Mouse (Mus musculus) ES-E14 (cell line): ENCODE measurements around the gene Hdac5. TPM values are rescaled to one million over a fixed set of nuclear protein-coding genes. Genes with fewer than 3 reads are reported as not detected.

Source experiments
- DNase-seq: peaks from one replicate; pipeline ENCODE4 v3.0.0-alpha.2; 2013; ENCODE audit warnings: low read depth, low spot score
- H3K27ac ChIP-seq: 2 replicates; pipeline ENCODE4 v1.5.1; 2012; ENCODE audit warnings: low read depth, mild to moderate bottlenecking, low read length, moderate library complexity, mixed read lengths; ENCODE audit not compliant: poor library complexity, insufficient read depth, severe bottlenecking
- H3K36me3 ChIP-seq: 2 replicates; pipeline ENCODE4 v1.6.1; 2012; ENCODE audit warnings: mild to moderate bottlenecking, low read length, moderate library complexity, mixed read lengths; ENCODE audit not compliant: control insufficient read depth, poor library complexity, insufficient read depth, severe bottlenecking
- H3K4me1 ChIP-seq, 2 experiments: fragments of 150-350 bp in 1 of 2; sonication (generic) in 1 of 2; 2 replicates each; pipeline ENCODE4 v1.6.1; 2012; ENCODE audit warnings: low read length in 2 of 2, mild to moderate bottlenecking in 1 of 2, mixed read lengths in 1 of 2; ENCODE audit not compliant: control insufficient read depth in 2 of 2, insufficient read depth in 2 of 2, poor library complexity in 1 of 2
- H3K4me3 ChIP-seq, 2 experiments: fragments of 150-350 bp in 1 of 2; sonication (generic) in 1 of 2; 2 replicates each; pipeline ENCODE4 v1.5.1; 2012; ENCODE audit warnings: low read length in 2 of 2, low read depth in 1 of 2, mild to moderate bottlenecking in 1 of 2, mixed read lengths in 1 of 2; ENCODE audit not compliant: insufficient read depth in 1 of 2, poor library complexity in 1 of 2, severe bottlenecking in 1 of 2
- H3K9ac ChIP-seq: 2 replicates; pipeline ENCODE4 v1.6.1; 2012; ENCODE audit warnings: low read depth, mild to moderate bottlenecking, low read length, mixed read lengths; ENCODE audit not compliant: poor library complexity, insufficient read depth, severe bottlenecking
- H3K9me3 ChIP-seq: fragments of 150-350 bp; sonication (generic); 2 replicates; pipeline ENCODE4 v1.6.1; 2012; ENCODE audit warnings: low read depth, mild to moderate bottlenecking, low read length; ENCODE audit not compliant: control insufficient read depth, insufficient read depth
- CHD2 ChIP-seq: IDR thresholded peaks from 2 replicates; pipeline ENCODE4 v1.6.1; 2014; ENCODE audit warnings: mild to moderate bottlenecking, low read depth, low read length, inconsistent platforms
- HCFC1 ChIP-seq: IDR thresholded peaks from 2 replicates; pipeline ENCODE4 v1.6.1; 2012; ENCODE audit warnings: low read length, inconsistent platforms, borderline replicate concordance; ENCODE audit not compliant: insufficient read depth
- MAFK ChIP-seq: IDR thresholded peaks from 2 replicates; pipeline ENCODE4 v1.6.1; 2014; ENCODE audit warnings: mild to moderate bottlenecking, low read depth, low read length, inconsistent platforms; ENCODE audit not compliant: insufficient read depth
- ZC3H11A ChIP-seq: IDR thresholded peaks from 2 replicates; pipeline ENCODE4 v1.6.1; 2012; ENCODE audit warnings: low read depth, mild to moderate bottlenecking, inconsistent platforms, low read length, borderline replicate concordance
- ZNF384 ChIP-seq: IDR thresholded peaks from 2 replicates; pipeline ENCODE4 v1.6.1; 2012; ENCODE audit warnings: low read depth, low read length, inconsistent platforms
- in situ Hi-C, 2 experiments: fragments of 600-800 bp; cut with MboI; formaldehyde crosslinking; loops; one replicate each; pipeline ENCODE4 v1.15.1; 2025; ENCODE audit warnings: low sequenced_read_pairs in 2 of 2, inconsistent platforms in 1 of 2; ENCODE audit not compliant: unreplicated experiment in 2 of 2
- total RNA-seq: library from RNA; depleted of rRNA; stranded (reverse); fragments of 300-350 nt; gene quantifications from 2 replicates; pipeline ENCODE4 v1.2.3, GENCODE M21; 2012

Hdac5 gene
- total RNA-seq, 1 experiment: 33.3 TPM

DNA sequence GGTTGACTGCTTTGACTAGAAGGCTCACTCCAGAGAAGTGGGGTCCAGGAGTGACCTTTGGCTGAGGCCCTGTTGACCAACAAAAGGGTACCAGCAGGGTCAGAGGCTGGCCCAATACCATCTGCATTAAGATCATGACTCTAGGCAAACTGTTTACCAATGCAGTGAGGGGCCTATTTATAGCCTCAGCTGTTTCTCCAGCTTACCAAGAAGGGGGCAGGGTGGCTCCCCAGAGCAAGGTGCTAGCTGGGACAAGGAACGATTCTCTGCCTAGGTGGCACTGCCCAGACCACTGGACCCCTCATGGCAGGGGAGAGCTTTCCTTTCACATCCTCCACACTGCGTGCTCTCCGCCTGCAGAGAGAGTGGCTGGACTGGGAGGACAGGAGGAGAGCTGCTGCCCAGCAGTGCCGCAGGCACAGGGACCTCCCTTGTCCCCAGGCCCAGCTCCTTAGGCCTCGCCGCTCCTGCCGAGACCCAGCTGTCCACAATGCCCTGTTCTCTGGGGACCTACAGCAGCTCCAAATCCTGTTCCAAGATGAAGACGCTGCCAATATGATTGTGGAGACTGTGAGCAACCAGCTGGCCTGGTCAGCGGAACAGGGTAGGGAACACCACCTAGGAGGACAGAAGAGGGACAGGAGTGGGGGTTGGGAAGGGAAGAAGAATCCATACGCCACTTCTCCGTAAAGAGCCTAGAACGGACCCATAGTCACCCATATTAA is 38.7 kb upstream of the Hdac5 start, which contains the start of gene Asb16:
Gene Asb16 (plus strand): TSS at position 224 of the 725 bp plus-strand sequence.
- Histone ChIP-seq H3K36me3 (peaks cover 8% of the 10 kb centered on the region; the same call in 1 of the 2 replicates), H3K27ac (no peak within 1 kb of the TSS), H3K4me3 (no peak within 1 kb of the TSS), H3K9me3 (no peaks in the 10 kb centered on the region), H3K9ac (peak within 1 kb of the TSS; percentile 22; the same call in 1 of the 2 replicates), H3K4me1 (peaks cover 7 to 21% of the 10 kb centered on the region in 2 experiments)
- no peak for TF ChIP-seq CHD2
- no peak for TF ChIP-seq MAFK
- TF ChIP-seq HCFC1: no peak
- TF ChIP-seq ZNF384: no peak
- TF ChIP-seq ZC3H11A: no peak
- in situ Hi-C loops: no loop called here
- no peak for DNase-seq

DNA sequence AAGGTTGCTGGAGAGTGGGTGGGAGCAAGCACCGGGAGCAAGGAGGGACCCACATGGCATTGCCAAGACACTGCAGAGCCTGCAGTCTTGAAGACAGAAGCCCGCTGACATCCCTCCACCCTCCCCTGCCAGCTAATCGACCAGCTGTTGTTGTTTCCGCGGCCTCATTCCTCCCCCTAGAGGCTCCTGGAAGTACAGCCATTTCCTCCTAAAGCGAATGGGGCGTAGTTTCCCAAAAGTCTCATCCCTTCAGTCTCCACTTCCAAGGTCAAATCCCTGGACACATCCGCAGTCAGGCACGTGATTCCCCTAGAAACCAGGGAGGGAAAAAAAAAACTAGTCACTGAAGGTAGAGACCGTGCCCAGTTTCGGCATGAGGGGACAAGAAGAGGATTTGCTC is 37.5 kb upstream of the Hdac5 start:
- in situ Hi-C loops: no loop called here
- peak; percentile 91 for DNase-seq
- TF ChIP-seq MAFK: no peak
- TF ChIP-seq ZNF384: peak; percentile 69; the same call in 1 of the 2 replicates
- TF ChIP-seq HCFC1: no peak
- TF ChIP-seq CHD2: no peak
- no peak for TF ChIP-seq ZC3H11A
- H3K27ac ChIP-seq: no peak overlapping the region
- peaks cover 5 to 21% of the 10 kb centered on the region in 2 experiments for H3K4me1 ChIP-seq
- H3K36me3 ChIP-seq: peaks cover 16% of the 10 kb centered on the region
- no peaks in the 10 kb centered on the region for H3K9me3 ChIP-seq
- H3K4me3 ChIP-seq: no peak overlapping the region
- peak overlapping the region; percentile 22; the same call in 1 of the 2 replicates for H3K9ac ChIP-seq

- TF ChIP-seq CHD2: no peak
- H3K36me3 ChIP-seq: peaks cover 23% of the 10 kb centered on the region
- no peak for DNase-seq
- peaks cover 5 to 20% of the 10 kb centered on the region in 2 experiments for H3K4me1 ChIP-seq
- no peak overlapping the region for H3K9ac ChIP-seq
- 0 out of 4 replicates have a peak overlapping the region, but pooled peaks have one; percentile 13 to 25 for H3K4me3 ChIP-seq
- no peak overlapping the region for H3K27ac ChIP-seq
- H3K9me3 ChIP-seq: no peaks in the 10 kb centered on the region
- in situ Hi-C loops: no loop called here
Observed at GRCm38 (mm10) chr11:102266631-102267355, 36.8 kb upstream of the Hdac5 start.

DNA sequence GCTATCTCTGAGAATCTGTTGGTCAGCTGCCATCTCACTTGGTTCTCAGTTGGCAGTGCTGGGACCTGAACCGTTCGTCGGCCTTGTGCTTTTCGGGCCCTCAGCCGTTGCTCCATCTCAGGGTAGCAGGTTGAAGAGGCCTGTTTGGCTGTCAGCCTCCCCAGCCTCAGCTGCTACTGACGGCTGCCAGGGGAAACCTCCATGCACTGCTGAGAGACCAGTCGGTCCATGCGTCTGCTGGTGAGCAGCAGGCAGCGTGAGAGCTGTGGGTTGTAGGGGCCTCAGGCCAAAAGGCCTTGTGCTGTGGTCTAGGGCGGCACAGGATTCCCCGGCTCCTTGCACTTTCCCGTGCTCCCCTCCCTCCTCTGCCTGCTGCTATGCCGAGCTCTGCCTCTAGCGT is 35.9 kb upstream of the Hdac5 start:
- Histone ChIP-seq H3K36me3 (peaks cover 27% of the 10 kb centered on the region), H3K4me3 (no peak overlapping the region), H3K27ac (no peak overlapping the region), H3K9ac (peak overlapping the region; percentile 17; the same call in 1 of the 2 replicates), H3K4me1 (peaks cover 5 to 20% of the 10 kb centered on the region in 2 experiments), H3K9me3 (no peaks in the 10 kb centered on the region)
- in situ Hi-C loops: no loop called here
- TF ChIP-seq MAFK (no peak), CHD2 (no peak), ZC3H11A (no peak), HCFC1 (no peak), ZNF384 (no peak)
- DNase-seq: no peak
